Mouse (Mus musculus) embryonic fibroblast, embryonic 13.5 days (primary cell): ENCODE data around the gene Khdrbs1. TPM values are rescaled to one million over a fixed set of nuclear protein-coding genes. Genes with fewer than 3 reads are reported as not detected.

Experiments used
- H3K27ac ChIP-seq: 2 replicates; pipeline ENCODE4 v1.5.1; 2012; ENCODE audit warnings: low read length, control low read depth, inconsistent platforms; ENCODE audit not compliant: insufficient read depth
- H3K4me1 ChIP-seq: 2 replicates; pipeline ENCODE4 v1.6.1; 2011; ENCODE audit warnings: low read length; ENCODE audit not compliant: control insufficient read depth, insufficient read depth
- H3K4me3 ChIP-seq: 2 replicates; pipeline ENCODE4 v1.5.1; 2011; ENCODE audit warnings: mild to moderate bottlenecking, control low read depth, low read length; ENCODE audit not compliant: insufficient read depth
- CTCF ChIP-seq: IDR thresholded peaks from 2 replicates; pipeline ENCODE4 v1.5.1; 2011; ENCODE audit warnings: mild to moderate bottlenecking, control low read depth, low read length, moderate library complexity, borderline replicate concordance; ENCODE audit not compliant: insufficient read depth
- POLR2A ChIP-seq: IDR thresholded peaks from 2 replicates; pipeline ENCODE4 v1.6.1; 2011; ENCODE audit warnings: low read depth, mild to moderate bottlenecking, control low read depth, low read length, moderate library complexity
- polyA plus RNA-seq: library from polyadenylated mRNA; stranded (reverse); fragments of >200 nt; gene quantifications from 2 replicates; pipeline ENCODE4 v1.2.4, GENCODE M21; 2011; ENCODE audit warnings: low read depth; ENCODE audit not compliant: missing spikeins, insufficient read length

Khdrbs1 gene
- 113 and 146 TPM in 2 replicates for polyA plus RNA-seq

DNA sequence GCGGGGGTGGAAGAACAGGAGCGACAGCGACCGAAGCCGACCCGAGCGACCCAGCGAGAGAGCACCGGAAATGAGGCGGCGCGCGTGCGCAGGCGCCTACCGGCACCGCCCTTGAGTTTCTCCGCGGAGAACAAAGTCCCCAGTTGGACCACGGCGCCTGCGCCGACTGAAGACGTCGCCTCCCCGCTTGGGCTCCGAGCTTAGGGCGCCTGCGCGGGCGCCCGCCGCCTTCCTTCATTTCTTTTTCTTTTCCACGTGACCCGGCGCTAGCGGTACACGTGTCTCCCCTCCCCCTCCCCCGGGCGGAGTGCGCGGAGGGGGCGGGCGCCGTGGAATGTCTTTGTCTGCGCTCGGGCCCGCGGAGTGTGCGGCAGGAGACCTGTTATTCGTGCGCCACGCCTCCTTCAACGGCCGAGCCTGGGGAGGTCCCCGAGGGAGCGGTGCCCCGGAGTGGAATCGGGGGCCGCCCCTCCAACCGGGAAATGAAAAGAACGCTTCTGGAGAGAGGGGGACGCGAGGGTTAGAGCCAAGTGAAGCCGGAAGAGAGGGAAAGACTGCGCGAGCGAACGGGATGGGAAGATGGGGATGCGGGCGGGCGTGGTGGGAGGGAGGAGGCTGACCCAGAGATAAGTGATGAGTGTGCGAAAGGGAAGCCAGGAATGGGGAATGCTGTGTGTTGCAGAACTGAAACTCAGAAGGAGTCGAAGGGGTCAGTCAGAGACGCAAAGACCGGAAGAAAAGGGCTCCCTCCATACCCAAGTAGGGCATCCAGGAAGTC is at the start of gene Khdrbs1:
Gene Khdrbs1, minus strand, starts transcription at position 72 of the 778 bp plus-strand sequence.
- peak within 1 kb of the TSS; percentile 97 for H3K27ac ChIP-seq
- H3K4me1 ChIP-seq = peaks cover 4% of the 10 kb centered on the region
- TF ChIP-seq CTCF = no peak
- peak; percentile 83 for TF ChIP-seq POLR2A
- H3K4me3 ChIP-seq = peak within 1 kb of the TSS; percentile 91

- H3K27ac ChIP-seq = no peak overlapping the region
- peaks cover 9% of the 10 kb centered on the region for H3K4me1 ChIP-seq
- TF ChIP-seq CTCF = no peak
- no peak for TF ChIP-seq POLR2A
- H3K4me3 ChIP-seq = no peak overlapping the region
Measured at GRCm38 (mm10) chr4:129791399-129791798, 49.3 kb upstream of the Khdrbs1 start.

- H3K4me1 ChIP-seq = peaks cover 3% of the 10 kb centered on the region; the same call in 1 of the 2 replicates
- no peak overlapping the region for H3K4me3 ChIP-seq
- H3K27ac ChIP-seq = no peak overlapping the region
- TF ChIP-seq CTCF = no peak
Measured at GRCm38 (mm10) chr4:129790475-129790874, 48.4 kb upstream of the Khdrbs1 start.

DNA sequence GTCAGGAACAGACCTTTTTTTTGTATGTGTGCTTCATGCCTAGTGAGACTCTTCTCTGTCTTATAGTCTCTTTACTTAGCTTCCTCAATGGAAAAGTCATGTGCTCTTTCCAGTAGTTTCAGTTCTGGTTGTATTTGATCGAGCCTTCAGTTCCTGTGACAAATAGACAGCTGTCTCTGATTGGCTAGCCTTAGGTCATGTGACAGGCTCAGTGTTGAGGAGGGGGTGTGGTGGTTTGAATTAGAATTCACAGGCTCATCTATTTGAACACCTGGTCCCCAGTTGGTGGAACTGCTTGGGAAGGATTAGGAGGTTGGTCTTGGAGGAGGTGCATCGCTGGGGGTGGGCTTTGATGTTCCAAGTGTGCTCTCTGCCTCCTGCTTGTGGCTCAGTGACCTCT is 47.5 kb upstream of the Khdrbs1 start:
- peaks cover 3% of the 10 kb centered on the region; the same call in 1 of the 2 replicates for H3K4me1 ChIP-seq
- no peak overlapping the region for H3K4me3 ChIP-seq
- TF ChIP-seq POLR2A = no peak
- TF ChIP-seq CTCF = no peak
- H3K27ac ChIP-seq = no peak overlapping the region

- peaks cover under 1% of the 10 kb centered on the region; the same call in 1 of the 2 replicates for H3K4me1 ChIP-seq
- TF ChIP-seq CTCF (no peak), POLR2A (no peak)
- H3K4me3 ChIP-seq = no peak overlapping the region
- no peak overlapping the region for H3K27ac ChIP-seq
Measured at GRCm38 (mm10) chr4:129788693-129789092, 46.6 kb upstream of the Khdrbs1 start.

DNA sequence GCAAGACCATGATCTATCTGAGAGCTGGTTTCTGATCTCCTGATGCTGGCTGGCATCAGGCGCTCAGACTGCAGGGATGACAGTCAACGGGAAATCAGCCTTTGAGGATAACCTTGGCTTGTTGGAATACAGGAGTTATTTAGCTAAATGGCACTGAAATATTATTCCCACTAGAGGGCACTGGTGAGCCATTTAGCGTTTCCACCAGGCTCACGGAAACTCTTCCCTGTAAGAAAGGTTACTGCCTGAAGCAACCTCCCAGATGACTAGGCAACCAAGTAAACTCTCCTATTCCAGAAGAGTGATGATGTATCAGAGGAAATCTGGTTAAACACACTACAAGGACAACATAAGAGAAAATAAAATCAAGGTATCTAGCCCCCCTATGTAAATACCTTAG is 43.1 kb upstream of the Khdrbs1 start:
- Histone ChIP-seq H3K4me1 (0 out of 2 replicates have a peak, but pooled peaks cover 6% of the 10 kb centered on the region), H3K27ac (no peak overlapping the region), H3K4me3 (no peak overlapping the region)
- TF ChIP-seq CTCF = no peak
- TF ChIP-seq POLR2A = no peak

- TF ChIP-seq CTCF (no peak), POLR2A (no peak)
- Histone ChIP-seq H3K4me3 (no peak overlapping the region), H3K27ac (no peak overlapping the region), H3K4me1 (0 out of 2 replicates have a peak, but pooled peaks cover 6% of the 10 kb centered on the region)
Measured at GRCm38 (mm10) chr4:129783506-129783905, 41.4 kb upstream of the Khdrbs1 start.

- TF ChIP-seq POLR2A (no peak), CTCF (no peak)
- Histone ChIP-seq H3K27ac (peak overlapping the region; percentile 5; the same call in 1 of the 2 replicates), H3K4me3 (no peak overlapping the region), H3K4me1 (0 out of 2 replicates have a peak, but pooled peaks cover 6% of the 10 kb centered on the region)
Measured at GRCm38 (mm10) chr4:129782857-129783331, 40.8 kb upstream of the Khdrbs1 start.

DNA sequence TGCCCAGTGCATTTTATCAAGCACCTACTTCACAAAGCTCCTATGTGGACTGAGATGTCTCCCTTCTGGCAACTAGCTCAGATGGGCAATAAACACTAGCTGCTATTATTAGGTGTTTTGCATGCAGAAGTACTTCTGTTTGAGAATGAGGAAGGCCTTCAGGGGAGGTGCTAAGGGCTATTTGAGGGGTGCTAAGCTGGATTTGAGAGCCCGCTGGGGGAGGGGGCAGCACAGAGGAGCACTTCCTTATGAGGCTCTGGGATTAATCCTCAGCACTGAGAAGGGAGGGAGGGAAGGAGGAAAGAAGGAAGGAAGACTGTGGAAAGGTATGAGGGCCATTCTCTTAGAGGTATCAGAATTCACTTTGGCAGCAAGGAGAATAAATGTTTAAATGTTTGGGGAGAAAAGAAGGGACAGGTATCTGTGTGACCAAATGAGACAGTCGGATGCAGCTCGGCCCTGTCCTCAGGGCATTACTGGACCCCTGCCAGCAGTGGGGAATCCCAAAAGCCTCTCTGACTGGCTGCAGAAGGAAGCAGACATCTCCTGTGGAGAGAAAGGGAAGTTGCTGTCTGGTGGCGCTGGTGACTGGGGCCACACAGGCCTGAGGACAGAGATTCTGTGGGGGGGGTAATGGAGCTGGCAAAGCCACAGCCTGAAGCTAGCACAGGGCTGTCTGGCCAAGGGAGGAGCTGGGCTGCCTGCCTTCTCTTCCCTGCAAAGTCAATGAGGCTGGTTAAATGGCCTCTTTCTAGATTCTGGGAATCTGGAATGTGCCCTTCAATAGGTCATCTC is 40.0 kb upstream of the Khdrbs1 start:
- 0 out of 2 replicates have a peak overlapping the region, but pooled peaks have one; percentile 5 for H3K27ac ChIP-seq
- no peak overlapping the region for H3K4me3 ChIP-seq
- TF ChIP-seq POLR2A (no peak), CTCF (no peak)
- H3K4me1 ChIP-seq = 0 out of 2 replicates have a peak, but pooled peaks cover 6% of the 10 kb centered on the region
